Mouse (Mus musculus): ENCODE data around the gene Dph1.

DNA sequence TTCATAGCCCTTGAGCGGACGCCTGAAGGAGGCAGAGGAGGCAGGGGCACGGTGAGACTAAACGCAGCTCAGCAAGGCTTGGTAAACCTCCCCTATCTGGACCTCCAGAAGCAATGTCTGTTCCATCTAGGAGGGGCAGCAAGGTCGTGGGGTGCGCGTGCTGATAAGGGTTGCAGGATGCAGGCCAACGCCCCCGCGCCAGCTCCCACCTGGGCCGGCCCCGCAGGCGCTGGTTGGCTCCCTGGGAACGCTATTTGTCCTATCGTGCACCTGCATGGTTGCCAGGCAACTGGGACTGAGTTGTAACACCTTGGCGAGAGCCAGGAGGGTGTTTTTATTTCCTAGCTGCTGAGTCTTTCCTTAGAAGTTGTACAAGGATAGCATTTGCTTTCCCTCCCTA is 43.7 kb upstream of the Dph1 start:
- TF ChIP-seq CTCF (IDR thresholded peaks at IDR 0.05; ENCODE audit: low read depth) = no peak
- peak; percentile 55; the same call in 1 of the 2 replicates for TF ChIP-seq EP300 (IDR thresholded peaks at IDR 0.05; ENCODE audit: low read depth)
